Mouse (Mus musculus) forebrain, embryonic 11.5 days (tissue): ENCODE measurements around the gene Slc24a5. TPM values are rescaled to one million over a fixed set of nuclear protein-coding genes. Genes with fewer than 3 reads are reported as not detected.

ENCODE experiments used
- ATAC-seq: fragments of 200-750 bp; cut with Nextera tagmentation; replicated peaks from 2 replicates; pipeline ENCODE4 v1.8.0; 2017; ENCODE audit warnings: moderate TSS enrichment; ENCODE audit not compliant: low FRiP score
- DNase-seq: peaks from one replicate; pipeline ENCODE4 v3.0.0-alpha.2; 2017; ENCODE audit warnings: low spot score
- H3K27ac ChIP-seq: fragments of 300-500 bp; sonication (generic); 2 replicates; pipeline ENCODE4 v1.5.1; 2014; ENCODE audit warnings: low read depth, low read length
- H3K27me3 ChIP-seq: fragments of 300-500 bp; sonication (generic); 2 replicates; pipeline ENCODE4 v1.6.1; 2014; ENCODE audit warnings: mild to moderate bottlenecking, low read length, mixed read lengths; ENCODE audit not compliant: control insufficient read depth, insufficient read depth
- H3K36me3 ChIP-seq: fragments of 300-500 bp; sonication (generic); 2 replicates; pipeline ENCODE4 v1.6.1; 2014; ENCODE audit warnings: mild to moderate bottlenecking, low read length, moderate library complexity, mixed read lengths; ENCODE audit not compliant: control insufficient read depth, insufficient read depth
- H3K4me1 ChIP-seq: fragments of 300-500 bp; sonication (generic); replicated peaks from 2 replicates; pipeline ENCODE4 v1.6.1; 2014; ENCODE audit warnings: low read length, mixed read lengths; ENCODE audit not compliant: control insufficient read depth, insufficient read depth
- H3K4me2 ChIP-seq: fragments of 300-500 bp; sonication (generic); 2 replicates; pipeline ENCODE4 v1.6.1; 2014; ENCODE audit warnings: low read depth, mild to moderate bottlenecking, low read length, moderate library complexity, mixed read lengths; ENCODE audit not compliant: severe bottlenecking
- H3K4me3 ChIP-seq: fragments of 300-500 bp; sonication (generic); 2 replicates; pipeline ENCODE4 v1.5.1; 2014; ENCODE audit warnings: low read depth, low read length
- H3K9ac ChIP-seq: fragments of 300-500 bp; sonication (generic); 2 replicates; pipeline ENCODE4 v1.6.1; 2014; ENCODE audit warnings: low read length
- H3K9me3 ChIP-seq: fragments of 300-500 bp; sonication (generic); 2 replicates; pipeline ENCODE4 v1.6.1; 2016; ENCODE audit warnings: low read length, mixed read lengths; ENCODE audit not compliant: control insufficient read depth
- WGBS: fragments of 180-500 bp; shearing (Covaris S2); extraction: QIAGEN DNeasy Blood & Tissue Kit; methylation state at CpG from one replicate; pipeline ENCODE4 v1.1.7; 2014; 5-methylcytosine and 5-hydroxymethylcytosine counted together
- polyA plus RNA-seq: library from polyadenylated mRNA; unstranded; fragments of >200 nt; fragmentation: Nextera tagmentation; extraction: Ambion mirVana; gene quantifications from 2 replicates; pipeline ENCODE4 v1.2.1, GENCODE M21; 2014

The Slc24a5 gene
- 5.8 and 7.6 TPM in 2 replicates for polyA plus RNA-seq

GRCm38 (mm10) chr2:125067894-125068293, at the start of gene Slc24a5:
Slc24a5 (plus strand) TSS chr2:125068124.
- H3K36me3 ChIP-seq: no peaks in the 10 kb centered on the region
- H3K4me2 ChIP-seq: no peak within 1 kb of the TSS
- DNase-seq (no peak), ATAC-seq (no peak)
- H3K27ac ChIP-seq: no peak within 1 kb of the TSS
- no peaks in the 10 kb centered on the region for H3K9me3 ChIP-seq
- no peaks in the 10 kb centered on the region for H3K27me3 ChIP-seq
- H3K9ac ChIP-seq: no peak within 1 kb of the TSS
- H3K4me3 ChIP-seq: no peak within 1 kb of the TSS
- WGBS: 82% methylated on average over 10 of the region's 10 CpGs
- H3K4me1 ChIP-seq: no peaks in the 10 kb centered on the region

DNA sequence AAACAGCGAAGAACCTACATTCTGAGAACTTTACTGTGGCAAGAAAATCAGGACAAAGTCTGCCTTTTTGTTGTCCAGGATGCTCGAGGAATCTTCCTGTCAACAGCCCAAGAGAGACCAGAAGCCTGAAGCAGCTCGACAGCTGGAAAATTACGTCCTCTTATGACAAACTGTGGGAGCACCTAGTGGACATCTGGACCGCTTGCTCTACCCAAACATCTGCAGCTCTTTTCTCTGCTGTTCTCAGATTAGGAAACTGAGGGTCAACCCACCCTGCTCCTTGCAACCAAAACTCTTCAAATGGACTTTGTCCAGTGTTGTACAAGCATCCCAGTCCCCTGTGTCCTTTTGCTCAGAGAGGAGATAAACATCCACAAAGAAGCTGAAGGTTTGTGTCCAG, 43.5 kb upstream of the Slc24a5 start:
- Histone ChIP-seq H3K9ac (no peak overlapping the region), H3K27ac (no peak overlapping the region), H3K36me3 (no peaks in the 10 kb centered on the region), H3K27me3 (no peaks in the 10 kb centered on the region), H3K9me3 (no peaks in the 10 kb centered on the region), H3K4me2 (no peak overlapping the region), H3K4me3 (no peak overlapping the region), H3K4me1 (no peaks in the 10 kb centered on the region)
- ATAC-seq (no peak), DNase-seq (no peak)
- 77% methylated on average over 5 of the region's 5 CpGs for WGBS

- DNase-seq (no peak), ATAC-seq (no peak)
- Histone ChIP-seq H3K9me3 (no peaks in the 10 kb centered on the region), H3K4me3 (no peak overlapping the region), H3K36me3 (no peaks in the 10 kb centered on the region), H3K9ac (no peak overlapping the region), H3K4me2 (no peak overlapping the region), H3K27ac (no peak overlapping the region), H3K27me3 (no peaks in the 10 kb centered on the region), H3K4me1 (no peaks in the 10 kb centered on the region)
- 82% methylated on average over 14 of the region's 14 CpGs for WGBS
Observed at GRCm38 (mm10) chr2:125026358-125027000, 41.4 kb upstream of the Slc24a5 start.

DNA sequence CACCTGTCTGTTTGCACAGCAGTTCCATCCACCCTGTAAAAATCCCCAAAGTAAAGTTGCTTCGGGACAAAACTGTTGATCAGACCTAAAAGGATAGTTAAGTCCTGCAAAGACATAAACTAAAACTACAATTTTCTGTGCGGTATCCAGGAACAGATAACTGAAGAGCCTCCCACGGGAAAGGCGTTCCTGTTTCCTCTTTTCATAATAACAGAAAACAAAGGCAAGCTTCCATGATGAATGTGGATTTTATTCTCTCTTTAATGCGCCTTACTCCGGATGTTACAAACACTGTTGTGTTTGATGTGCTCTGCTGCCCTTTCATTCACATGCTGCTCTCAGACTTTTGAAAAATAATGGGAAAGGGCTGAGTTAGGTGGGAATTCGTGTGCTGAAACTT, 37.3 kb upstream of the Slc24a5 start:
- Histone ChIP-seq H3K4me1 (no peaks in the 10 kb centered on the region), H3K9ac (no peak overlapping the region), H3K27ac (no peak overlapping the region), H3K36me3 (no peaks in the 10 kb centered on the region), H3K4me3 (no peak overlapping the region), H3K27me3 (no peaks in the 10 kb centered on the region), H3K4me2 (no peak overlapping the region), H3K9me3 (no peaks in the 10 kb centered on the region)
- DNase-seq (no peak), ATAC-seq (no peak)
- 82% methylated on average over 7 of the region's 7 CpGs for WGBS

DNA sequence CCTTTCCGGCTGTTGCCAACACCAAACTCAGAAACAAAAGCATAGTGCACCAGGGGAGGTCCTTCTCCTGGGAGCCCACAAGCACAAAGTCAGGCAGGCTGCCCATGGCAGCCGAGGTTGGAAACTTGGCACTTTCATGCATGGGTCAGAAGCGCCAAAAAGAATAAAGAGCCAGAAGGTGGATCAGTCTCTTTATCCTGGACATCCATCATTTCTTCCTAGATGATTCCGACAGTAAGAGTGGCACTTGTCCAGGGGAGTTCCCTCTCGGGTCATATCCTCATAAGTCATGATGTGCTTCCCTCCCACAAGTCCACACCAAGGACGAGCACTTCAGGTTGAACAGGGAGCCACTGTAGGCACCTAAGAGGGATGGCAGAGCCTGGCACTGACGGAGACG, 36.8 kb upstream of the Slc24a5 start:
- no peaks in the 10 kb centered on the region for H3K27me3 ChIP-seq
- H3K36me3 ChIP-seq: no peaks in the 10 kb centered on the region
- no peak overlapping the region for H3K4me3 ChIP-seq
- H3K4me1 ChIP-seq: no peaks in the 10 kb centered on the region
- ATAC-seq (no peak), DNase-seq (no peak)
- H3K9me3 ChIP-seq: no peaks in the 10 kb centered on the region
- H3K9ac ChIP-seq: no peak overlapping the region
- WGBS: 79% methylated on average over 8 of the region's 8 CpGs
- H3K4me2 ChIP-seq: no peak overlapping the region
- no peak overlapping the region for H3K27ac ChIP-seq

DNA sequence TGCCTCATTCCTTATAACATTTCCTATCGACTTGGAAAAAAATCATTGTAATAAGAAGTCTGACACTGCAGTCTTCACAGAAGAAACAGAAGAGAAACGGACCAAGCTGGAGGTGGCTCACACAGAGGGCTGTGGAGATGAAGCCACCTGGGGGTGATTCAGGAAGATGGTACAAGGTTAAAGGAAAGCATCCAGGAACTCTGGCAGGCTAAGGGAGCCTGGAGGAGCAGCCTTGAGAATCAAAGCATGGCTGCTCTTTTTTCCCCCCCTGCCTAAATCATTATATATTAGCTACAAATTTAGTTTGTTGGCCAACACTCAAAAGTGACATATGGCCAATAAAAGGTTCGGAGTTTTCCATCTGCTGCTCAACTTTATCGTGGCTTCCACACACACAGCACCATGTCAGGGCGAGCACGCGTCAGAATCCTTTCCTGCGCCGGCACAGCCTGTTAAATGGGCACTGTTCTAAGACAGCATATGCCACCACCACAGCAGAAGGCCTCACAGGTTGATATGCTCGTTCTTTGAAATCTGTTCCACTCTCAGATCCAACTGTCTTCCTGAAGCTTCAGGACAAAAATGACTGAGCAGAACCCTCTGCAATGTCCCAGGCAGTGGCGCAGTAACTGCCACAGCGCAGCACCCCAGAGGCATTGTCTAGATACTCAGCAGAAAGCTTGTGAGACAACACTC, 36.2 kb upstream of the Slc24a5 start:
- ATAC-seq (no peak), DNase-seq (no peak)
- no peak overlapping the region for H3K4me2 ChIP-seq
- H3K36me3 ChIP-seq: no peaks in the 10 kb centered on the region
- no peak overlapping the region for H3K27ac ChIP-seq
- H3K9me3 ChIP-seq: no peaks in the 10 kb centered on the region
- no peaks in the 10 kb centered on the region for H3K4me1 ChIP-seq
- H3K4me3 ChIP-seq: no peak overlapping the region
- no peaks in the 10 kb centered on the region for H3K27me3 ChIP-seq
- 89% methylated on average over 12 of the region's 12 CpGs for WGBS
- no peak overlapping the region for H3K9ac ChIP-seq

DNA sequence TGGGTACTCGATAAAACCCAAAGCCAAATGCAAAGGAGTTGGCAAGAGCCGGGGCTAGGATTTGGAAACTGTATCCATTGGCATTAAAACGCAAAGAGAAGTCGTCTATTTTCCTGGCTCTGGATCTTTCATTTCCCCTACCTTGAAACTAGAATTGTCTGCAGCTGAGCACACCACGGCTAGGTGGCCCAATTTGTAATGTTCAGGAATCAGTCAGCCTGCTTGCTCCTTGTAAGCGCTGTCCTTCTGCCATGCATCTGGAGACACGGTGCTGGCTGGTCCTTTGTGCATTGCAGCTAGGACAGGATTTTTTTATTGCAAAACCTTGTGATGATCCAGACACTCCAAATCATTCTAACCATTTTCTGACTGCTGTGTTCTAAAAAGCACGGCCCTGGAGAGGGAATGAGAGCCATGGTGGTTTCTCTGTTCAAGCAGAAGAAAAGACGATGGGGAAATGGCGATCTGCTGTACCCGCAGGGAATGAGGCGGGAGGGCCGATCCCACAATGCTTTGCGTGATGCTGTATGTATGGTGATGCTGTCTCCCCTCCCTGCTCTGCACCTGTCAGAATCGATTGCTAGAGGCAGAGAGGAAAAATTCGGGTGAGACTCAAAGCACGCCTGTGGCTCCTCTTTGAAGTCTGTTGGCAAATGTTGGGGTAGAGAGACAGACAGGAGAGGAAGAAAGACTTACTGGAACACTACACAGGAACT, 35.5 kb upstream of the Slc24a5 start:
- H3K4me2 ChIP-seq: no peak overlapping the region
- DNase-seq: no peak

DNA sequence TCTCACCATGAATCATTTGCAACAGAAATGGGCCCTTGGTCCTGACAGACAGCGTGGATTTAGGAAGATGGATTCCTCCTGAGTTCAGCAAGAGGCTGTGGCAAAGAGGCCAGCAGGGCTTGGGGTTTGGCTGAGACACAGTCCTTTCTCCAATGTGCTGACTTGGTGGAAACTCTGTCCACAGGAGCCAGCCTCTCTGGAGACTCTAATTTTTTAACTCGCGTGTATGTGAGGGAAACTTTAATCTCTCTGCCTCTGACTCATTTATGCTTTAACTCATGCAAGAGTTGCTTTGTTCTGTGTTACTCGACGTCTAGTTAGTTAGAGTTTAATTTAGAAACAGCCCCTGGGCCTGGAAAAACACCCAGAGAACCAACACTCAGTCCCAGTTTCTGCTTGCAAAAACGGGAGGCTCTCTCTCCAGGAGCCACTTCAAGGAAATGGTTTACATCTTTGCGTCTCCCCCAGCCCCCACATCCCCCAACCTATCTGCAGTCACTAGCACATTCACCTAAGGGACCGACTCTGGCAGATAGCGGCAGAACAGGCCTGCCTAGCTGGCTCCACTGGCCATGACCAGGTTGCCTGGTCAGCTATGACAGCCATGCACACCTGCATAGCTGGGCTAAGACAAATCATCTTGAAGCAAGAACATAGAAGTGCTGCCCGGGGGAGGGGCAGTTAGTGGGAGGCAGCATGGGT, 34.7 kb upstream of the Slc24a5 start:
- no peaks in the 10 kb centered on the region for H3K9me3 ChIP-seq
- ATAC-seq (no peak), DNase-seq (no peak)
- no peak overlapping the region for H3K27ac ChIP-seq
- H3K4me2 ChIP-seq: no peak overlapping the region
- 79% methylated on average over 10 of the region's 10 CpGs for WGBS
- H3K9ac ChIP-seq: no peak overlapping the region
- no peak overlapping the region for H3K4me3 ChIP-seq
- no peaks in the 10 kb centered on the region for H3K36me3 ChIP-seq
- H3K27me3 ChIP-seq: no peaks in the 10 kb centered on the region
- H3K4me1 ChIP-seq: no peaks in the 10 kb centered on the region

More for the DNA sequence above, 35.5 kb upstream of the Slc24a5 start:
- H3K4me3 ChIP-seq: no peak overlapping the region
- H3K4me1 ChIP-seq: no peaks in the 10 kb centered on the region
- WGBS: 85% methylated on average over 17 of the region's 17 CpGs
- no peak overlapping the region for H3K27ac ChIP-seq
- H3K9me3 ChIP-seq: no peaks in the 10 kb centered on the region
- no peaks in the 10 kb centered on the region for H3K27me3 ChIP-seq
- no peak overlapping the region for H3K9ac ChIP-seq
- H3K36me3 ChIP-seq: no peaks in the 10 kb centered on the region
- ATAC-seq: no peak
